In the genomic region with DNA sequence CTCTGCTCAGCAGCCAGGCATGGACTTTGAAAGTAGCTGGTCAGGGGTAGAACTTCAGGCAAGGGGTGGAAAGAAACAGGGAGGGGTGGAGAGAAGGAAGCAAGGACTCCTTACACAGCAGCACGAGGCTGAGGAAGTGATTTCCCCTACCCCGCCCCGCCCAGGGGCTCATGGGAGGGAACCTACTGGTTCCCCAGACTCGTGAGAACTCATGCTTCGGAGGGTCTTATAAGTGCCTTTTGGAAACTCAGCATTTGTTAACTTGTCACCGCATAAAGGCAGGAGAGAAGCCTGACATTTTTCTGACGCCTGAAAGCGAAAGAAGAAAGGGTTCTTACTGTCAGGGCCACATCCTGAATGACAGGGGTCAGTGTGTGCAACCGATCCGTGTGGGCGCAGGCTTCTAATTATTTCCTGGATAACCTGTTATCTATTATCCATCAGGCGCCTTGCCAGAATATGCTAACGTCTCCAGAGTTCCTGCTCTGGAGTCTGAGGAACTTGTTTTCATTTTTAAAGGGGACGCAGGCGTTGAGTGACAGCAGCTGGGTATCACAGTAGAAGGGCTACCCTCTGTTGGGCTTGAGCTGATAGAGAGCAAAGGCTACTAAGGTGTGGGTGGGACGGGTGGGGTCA, we compare ENCODE assay signal across 8 mouse cellular contexts.
DNase-seq lines count a peak whose midpoint lies in the region; ATAC-seq and TF ChIP-seq lines count a peak whose summit lies in the region.

No protein-coding gene starts in this region.

- H3K27me3 ChIP-seq in embryonic facial prominence, embryonic 14.5 days (replicated peaks; ENCODE audit: control insufficient read depth, insufficient read depth, low read length): no peaks in the 10 kb centered on the region
- H3K27me3 ChIP-seq in hindbrain, embryonic 13.5 days: no peaks in the 10 kb centered on the region
- no peaks in the 10 kb centered on the region for H3K27me3 ChIP-seq in midbrain, postnatal 0 days (ENCODE audit: insufficient read depth, low read length)

- peaks cover 16% of the 10 kb centered on the region; the same call in 1 of the 2 replicates for H3K4me1 ChIP-seq in embryonic facial prominence, embryonic 14.5 days (ENCODE audit: control insufficient read depth, insufficient read depth, low read length)
- peaks cover 4% of the 10 kb centered on the region; the same call in 1 of the 2 replicates for H3K4me1 ChIP-seq in hindbrain, embryonic 13.5 days (replicated peaks)
- no peaks in the 10 kb centered on the region for H3K4me1 ChIP-seq in midbrain, postnatal 0 days (ENCODE audit: insufficient read depth, low read length)

- ATAC-seq in embryonic facial prominence, embryonic 14.5 days (ENCODE audit: low read depth): peak; percentile 84
- ATAC-seq in hindbrain, embryonic 13.5 days (ENCODE audit: low FRiP score): no peak
- ATAC-seq in midbrain, postnatal 0 days (ENCODE audit: low FRiP score): no peak

- peak overlapping the region; percentile 46 for H3K9ac ChIP-seq in embryonic facial prominence, embryonic 14.5 days (ENCODE audit: low read depth, low read length)
- H3K9ac ChIP-seq in hindbrain, embryonic 13.5 days: no peak overlapping the region
- H3K9ac ChIP-seq in midbrain, postnatal 0 days (replicated peaks; ENCODE audit: low read length, poor library complexity, severe bottlenecking): no peak overlapping the region

- WGBS in embryonic facial prominence, embryonic 14.5 days: 9% methylated on average over 16 of the region's 16 CpGs
- 27% methylated on average over 16 of the region's 16 CpGs for WGBS in hindbrain, embryonic 13.5 days
- WGBS in midbrain, postnatal 0 days: 29% methylated on average over 16 of the region's 16 CpGs

- no peaks in the 10 kb centered on the region for H3K36me3 ChIP-seq in embryonic facial prominence, embryonic 14.5 days (ENCODE audit: control insufficient read depth, insufficient read depth, low read length)
- no peaks in the 10 kb centered on the region for H3K36me3 ChIP-seq in hindbrain, embryonic 13.5 days
- no peaks in the 10 kb centered on the region for H3K36me3 ChIP-seq in midbrain, postnatal 0 days (ENCODE audit: insufficient read depth, low read length)

- no peak for TF ChIP-seq CTCF in layer of hippocampus, adult 2 months (conservative IDR thresholded peaks at IDR 0.05)
- TF ChIP-seq CTCF in midbrain, postnatal 0 days (IDR thresholded peaks at IDR 0.05): no peak

- H3K9me3 ChIP-seq in embryonic facial prominence, embryonic 14.5 days (ENCODE audit: control insufficient read depth, low read length): no peaks in the 10 kb centered on the region
- H3K9me3 ChIP-seq in hindbrain, embryonic 13.5 days: no peaks in the 10 kb centered on the region
- no peaks in the 10 kb centered on the region for H3K9me3 ChIP-seq in midbrain, postnatal 0 days (ENCODE audit: low read length)

- DNase-seq in layer of hippocampus, adult 2 months (ENCODE audit: low spot score in 2 of 2): no peak
- no peak for DNase-seq in layer of hippocampus, postnatal 25 days (ENCODE audit: extremely low spot score in 1 of 2, low spot score in 1 of 2)
- peak; percentile 77 for DNase-seq in embryonic facial prominence, embryonic 14.5 days (ENCODE audit: low spot score)
- DNase-seq in liver: peak; percentile 57
- no peak for DNase-seq in midbrain, postnatal 0 days (ENCODE audit: low spot score)
- no peak for DNase-seq in cerebellum, postnatal 14 days
- DNase-seq in left cerebral cortex, adult 9 months (ENCODE audit: low spot score in 2 of 2): no peak

- peak overlapping the region; percentile 33 for H3K4me3 ChIP-seq in layer of hippocampus, adult 2 months
- H3K4me3 ChIP-seq in embryonic facial prominence, embryonic 14.5 days (ENCODE audit: low read depth, low read length): peak overlapping the region; percentile 24; the same call in 1 of the 2 replicates
- H3K4me3 ChIP-seq in hindbrain, embryonic 13.5 days: no peak overlapping the region
- no peak overlapping the region for H3K4me3 ChIP-seq in midbrain, postnatal 0 days (ENCODE audit: low read depth, low read length)

- peak overlapping the region; percentile 53 for H3K4me2 ChIP-seq in embryonic facial prominence, embryonic 14.5 days (ENCODE audit: low read depth, low read length)
- peak overlapping the region; percentile 34 for H3K4me2 ChIP-seq in hindbrain, embryonic 13.5 days
- peak overlapping the region; percentile 9; the same call in 1 of the 2 replicates for H3K4me2 ChIP-seq in midbrain, postnatal 0 days (ENCODE audit: low read depth, low read length, poor library complexity, severe bottlenecking)

- peak overlapping the region; percentile 46 for H3K27ac ChIP-seq in layer of hippocampus, adult 2 months
- peak overlapping the region; percentile 28; the same call in 1 of the 2 replicates for H3K27ac ChIP-seq in embryonic facial prominence, embryonic 14.5 days (replicated peaks; ENCODE audit: low read depth, low read length)
- no peak overlapping the region for H3K27ac ChIP-seq in hindbrain, embryonic 13.5 days
- H3K27ac ChIP-seq in midbrain, postnatal 0 days (ENCODE audit: low read depth, low read length): no peak overlapping the region

Comparison
In these comparisons a context has a peak if more than half of its experiments do, and no peak if none do; other contexts are left out.
1. DNase-seq: peak in embryonic facial prominence, embryonic 14.5 days (single experiment) and liver (single experiment); none in layer of hippocampus, adult 2 months (0 of 2), layer of hippocampus, postnatal 25 days (0 of 2), midbrain, postnatal 0 days (single experiment), cerebellum, postnatal 14 days (0 of 2) and left cerebral cortex, adult 9 months (0 of 2).
2. H3K27ac ChIP-seq: peak in layer of hippocampus, adult 2 months (single experiment) and embryonic facial prominence, embryonic 14.5 days (single experiment); none in hindbrain, embryonic 13.5 days (single experiment) and midbrain, postnatal 0 days (single experiment).
3. H3K4me3 ChIP-seq: peak in layer of hippocampus, adult 2 months (single experiment) and embryonic facial prominence, embryonic 14.5 days (single experiment); none in hindbrain, embryonic 13.5 days (single experiment) and midbrain, postnatal 0 days (single experiment).
4. Peak in every context shown above with its lines, with median percentiles within 50 percentile points of each other: H3K4me2 ChIP-seq.